Mouse (Mus musculus) lung, postnatal 0 days (tissue): ENCODE measurements around the gene Smad1.

Experiments used
- CTCF ChIP-seq: IDR thresholded peaks from 2 replicates; pipeline ENCODE4 v1.5.1; 2016; ENCODE audit warnings: antibody characterized with exemption, mild to moderate bottlenecking
- EP300 ChIP-seq: IDR thresholded peaks from 2 replicates; pipeline ENCODE4 v1.6.1; 2016; ENCODE audit warnings: antibody characterized with exemption, mild to moderate bottlenecking, control low read depth

- TF ChIP-seq CTCF (no peak), EP300 (no peak; the same call in 1 of the 2 replicates)
Measured at GRCm38 (mm10) chr8:79323121-79323520, 76.2 kb downstream of the Smad1 start.
